Mouse (Mus musculus) E14TG2a.4 (cell line): ENCODE results near the gene Gabarap.

Experiments used
- CTCF ChIP-seq: conservative IDR thresholded peaks from 2 replicates; pipeline ENCODE4 v1.5.1; 2014; ENCODE audit warnings: low read length
- POU5F1 ChIP-seq: IDR thresholded peaks from 2 replicates; pipeline ENCODE4 v1.6.1; 2014; ENCODE audit warnings: low read length, borderline replicate concordance

GRCm38 (mm10) chr11:69990850-69991691 lies at the start of gene Gabarap:
- TF ChIP-seq CTCF (no peak), POU5F1 (no peak)
